Mouse (Mus musculus) midbrain, postnatal 0 days (tissue): ENCODE results near the gene Tgfb2. TPM values are rescaled to one million over a fixed set of nuclear protein-coding genes. Genes with fewer than 3 reads are reported as not detected.

Source experiments
- ATAC-seq: fragments of 200-750 bp; cut with Nextera tagmentation; 2 replicates; pipeline ENCODE4 v1.8.0; 2017; ENCODE audit warnings: moderate number of reproducible peaks, mild to moderate bottlenecking, moderate TSS enrichment, moderate library complexity; ENCODE audit not compliant: low FRiP score
- DNase-seq: peaks from one replicate; pipeline ENCODE4 v3.0.0-alpha.2; 2015; ENCODE audit warnings: low spot score
- H3K27ac ChIP-seq: fragments of 300-500 bp; sonication (generic); 2 replicates; pipeline ENCODE4 v1.5.1; 2014; ENCODE audit warnings: low read depth, mild to moderate bottlenecking, low read length, mixed read lengths
- H3K27me3 ChIP-seq: fragments of 300-500 bp; sonication (generic); 2 replicates; pipeline ENCODE4 v1.6.1; 2014; ENCODE audit warnings: low read length, control low read depth, mixed read lengths; ENCODE audit not compliant: insufficient read depth
- H3K36me3 ChIP-seq: fragments of 300-500 bp; sonication (generic); 2 replicates; pipeline ENCODE4 v1.6.1; 2014; ENCODE audit warnings: low read length, control low read depth, mixed read lengths; ENCODE audit not compliant: insufficient read depth
- H3K4me1 ChIP-seq: fragments of 300-500 bp; sonication (generic); 2 replicates; pipeline ENCODE4 v1.6.1; 2014; ENCODE audit warnings: mild to moderate bottlenecking, control low read depth, antibody characterized with exemption, low read length, mixed read lengths; ENCODE audit not compliant: insufficient read depth
- H3K4me2 ChIP-seq: fragments of 300-500 bp; sonication (generic); 2 replicates; pipeline ENCODE4 v1.6.1; 2014; ENCODE audit warnings: low read depth, mild to moderate bottlenecking, low read length, mixed read lengths; ENCODE audit not compliant: poor library complexity, severe bottlenecking
- H3K4me3 ChIP-seq: fragments of 300-500 bp; sonication (generic); 2 replicates; pipeline ENCODE4 v1.5.1; 2014; ENCODE audit warnings: low read depth, mild to moderate bottlenecking, low read length, moderate library complexity
- H3K9ac ChIP-seq: fragments of 300-500 bp; sonication (generic); replicated peaks from 2 replicates; pipeline ENCODE4 v1.6.1; 2014; ENCODE audit warnings: mild to moderate bottlenecking, low read length, moderate library complexity, mixed read lengths; ENCODE audit not compliant: poor library complexity, severe bottlenecking
- H3K9me3 ChIP-seq: fragments of 300-500 bp; sonication (generic); 2 replicates; pipeline ENCODE4 v1.6.1; 2016; ENCODE audit warnings: low read length, control low read depth
- CTCF ChIP-seq: IDR thresholded peaks from 2 replicates; pipeline ENCODE4 v1.5.1; 2016; ENCODE audit warnings: antibody characterized with exemption, mild to moderate bottlenecking
- WGBS: fragments of 180-500 bp; shearing (Covaris S2); extraction: QIAGEN DNeasy Blood & Tissue Kit; methylation state at CpG from one replicate; pipeline ENCODE4 v1.1.7; 2014; 5-methylcytosine and 5-hydroxymethylcytosine counted together
- polyA plus RNA-seq: library from polyadenylated mRNA; unstranded; fragments of >200 nt; fragmentation: Nextera tagmentation; extraction: Ambion mirVana; gene quantifications from 2 replicates; pipeline ENCODE4 v1.2.1, GENCODE M21; 2015
- total RNA-seq: library from RNA; depleted of rRNA; stranded (reverse); fragments of >200 nt; gene quantifications from 2 replicates; pipeline ENCODE4 v1.2.3, GENCODE M21; 2014

Tgfb2 gene
- total and polyA plus RNA-seq, 2 experiments from 2014 or later, result 19.8 to 22.9 TPM

DNA sequence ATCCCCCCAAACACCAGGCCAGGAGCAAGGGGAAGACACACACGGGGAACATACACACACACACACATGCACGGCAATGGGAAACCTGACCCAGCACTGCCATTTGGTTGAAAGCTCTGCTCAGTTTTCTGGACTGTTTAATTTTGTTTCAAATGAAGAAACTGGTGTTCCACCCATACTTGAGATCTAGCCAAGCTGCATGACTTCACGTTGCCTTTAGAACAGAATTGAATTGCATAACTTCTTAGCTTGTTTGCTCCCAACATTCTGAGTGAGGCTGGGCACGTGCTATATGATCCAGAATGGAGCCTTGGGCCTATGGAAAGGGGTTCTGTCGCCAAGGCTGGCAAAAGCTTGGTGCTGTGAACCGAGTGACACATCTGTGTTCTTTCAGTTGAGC, 87.5 kb downstream of the Tgfb2 start:
- DNase-seq (no peak), ATAC-seq (no peak)
- no peak overlapping the region for H3K4me3 ChIP-seq
- H3K27ac ChIP-seq, result no peak overlapping the region
- no peak for TF ChIP-seq CTCF
- no peak overlapping the region for H3K9ac ChIP-seq
- no peaks in the 10 kb centered on the region for H3K27me3 ChIP-seq
- H3K4me1 ChIP-seq, result no peaks in the 10 kb centered on the region
- 85% methylated on average over 6 of the region's 6 CpGs for WGBS
- no peaks in the 10 kb centered on the region for H3K9me3 ChIP-seq
- H3K4me2 ChIP-seq, result no peak overlapping the region
- no peaks in the 10 kb centered on the region for H3K36me3 ChIP-seq

GRCm38 (mm10) chr1:186611371-186611770, 94.4 kb downstream of the Tgfb2 start:
- DNase-seq (no peak), ATAC-seq (no peak)
- Histone ChIP-seq H3K27me3 (no peaks in the 10 kb centered on the region), H3K4me2 (no peak overlapping the region), H3K9me3 (no peaks in the 10 kb centered on the region), H3K4me1 (no peaks in the 10 kb centered on the region), H3K36me3 (no peaks in the 10 kb centered on the region), H3K4me3 (no peak overlapping the region), H3K27ac (no peak overlapping the region), H3K9ac (no peak overlapping the region)
- WGBS, result 93% methylated on average over 2 of the region's 2 CpGs
- no peak for TF ChIP-seq CTCF

- Histone ChIP-seq H3K36me3 (no peaks in the 10 kb centered on the region), H3K27me3 (no peaks in the 10 kb centered on the region), H3K27ac (no peak overlapping the region), H3K9me3 (no peaks in the 10 kb centered on the region), H3K4me2 (no peak overlapping the region), H3K9ac (no peak overlapping the region), H3K4me3 (no peak overlapping the region), H3K4me1 (no peaks in the 10 kb centered on the region)
- no peak for ATAC-seq
- DNase-seq, result no peak
- 93% methylated on average over 5 of the region's 5 CpGs for WGBS
- TF ChIP-seq CTCF, result no peak
These were observed 95.3 kb downstream of the Tgfb2 start for GRCm38 (mm10) chr1:186610481-186610880.

DNA sequence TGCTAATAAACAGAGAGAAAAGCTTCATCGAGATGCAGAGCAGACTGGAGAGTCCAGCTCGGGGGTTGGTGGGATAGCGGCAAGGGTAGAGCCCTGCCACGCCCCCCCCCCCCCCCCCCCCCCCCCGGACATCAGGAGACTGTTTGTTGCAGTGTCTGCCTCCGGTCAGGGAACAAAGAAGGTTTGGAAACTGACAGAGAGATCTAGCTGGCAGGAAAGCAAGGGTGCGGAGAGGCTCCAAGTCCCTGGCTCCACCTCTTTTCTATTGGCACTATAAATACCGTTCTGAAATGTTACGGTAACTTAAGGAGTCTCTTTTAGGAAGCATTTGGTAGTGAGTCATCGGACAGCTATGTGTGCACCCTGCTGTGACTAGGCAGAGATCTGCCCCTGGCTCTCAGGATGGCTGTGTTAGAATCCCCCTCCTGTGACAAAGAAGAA, 96.0 kb downstream of the Tgfb2 start:
- WGBS, result 1% methylated on average over 8 of the region's 10 CpGs
- Histone ChIP-seq H3K4me1 (no peaks in the 10 kb centered on the region), H3K27me3 (no peaks in the 10 kb centered on the region), H3K27ac (no peak overlapping the region), H3K9ac (no peak overlapping the region), H3K4me3 (no peak overlapping the region), H3K4me2 (peak overlapping the region; percentile 21), H3K9me3 (no peaks in the 10 kb centered on the region), H3K36me3 (no peaks in the 10 kb centered on the region)
- peak; percentile 62; the same call in 1 of the 2 replicates for ATAC-seq
- peak; percentile 76 for DNase-seq
- TF ChIP-seq CTCF, result no peak

DNA sequence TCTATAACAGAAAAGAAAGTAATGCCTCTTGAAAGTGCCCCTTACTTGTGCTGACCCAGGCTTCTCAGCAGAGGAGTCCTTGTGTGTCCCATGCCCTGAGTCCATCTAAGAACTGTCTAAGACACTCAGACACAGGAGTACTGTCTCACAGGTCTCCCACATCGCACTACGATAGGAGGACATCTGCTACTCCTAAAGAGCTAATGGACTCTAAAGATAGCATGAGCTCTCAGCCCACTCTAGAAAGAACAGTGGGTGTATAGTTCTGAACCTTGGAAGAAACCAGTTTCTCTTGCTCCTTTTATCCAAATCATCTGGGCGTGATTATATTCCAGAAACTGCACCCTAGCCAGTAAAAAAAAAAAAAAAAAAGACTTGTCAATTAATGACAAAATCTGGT, 97.7 kb downstream of the Tgfb2 start:
- TF ChIP-seq CTCF, result no peak
- no peaks in the 10 kb centered on the region for H3K4me1 ChIP-seq
- no peak overlapping the region for H3K4me3 ChIP-seq
- WGBS, result 96% methylated on average over 3 of the region's 3 CpGs
- DNase-seq, result no peak
- H3K4me2 ChIP-seq, result no peak overlapping the region
- ATAC-seq, result no peak
- no peaks in the 10 kb centered on the region for H3K9me3 ChIP-seq
- H3K9ac ChIP-seq, result no peak overlapping the region
- H3K36me3 ChIP-seq, result no peaks in the 10 kb centered on the region
- no peak overlapping the region for H3K27ac ChIP-seq
- no peaks in the 10 kb centered on the region for H3K27me3 ChIP-seq

GRCm38 (mm10) chr1:186605635-186606034, 100.2 kb downstream of the Tgfb2 start:
- no peak overlapping the region for H3K4me3 ChIP-seq
- H3K9me3 ChIP-seq, result no peaks in the 10 kb centered on the region
- no peak for TF ChIP-seq CTCF
- H3K36me3 ChIP-seq, result no peaks in the 10 kb centered on the region
- H3K4me2 ChIP-seq, result no peak overlapping the region
- WGBS, result 85% methylated on average over 2 of the region's 2 CpGs
- no peaks in the 10 kb centered on the region for H3K4me1 ChIP-seq
- DNase-seq, result no peak
- H3K9ac ChIP-seq, result no peak overlapping the region
- ATAC-seq, result no peak
- H3K27me3 ChIP-seq, result no peaks in the 10 kb centered on the region
- no peak overlapping the region for H3K27ac ChIP-seq
